18 mouse cellular contexts compared by ENCODE assay signal in the genomic region with DNA sequence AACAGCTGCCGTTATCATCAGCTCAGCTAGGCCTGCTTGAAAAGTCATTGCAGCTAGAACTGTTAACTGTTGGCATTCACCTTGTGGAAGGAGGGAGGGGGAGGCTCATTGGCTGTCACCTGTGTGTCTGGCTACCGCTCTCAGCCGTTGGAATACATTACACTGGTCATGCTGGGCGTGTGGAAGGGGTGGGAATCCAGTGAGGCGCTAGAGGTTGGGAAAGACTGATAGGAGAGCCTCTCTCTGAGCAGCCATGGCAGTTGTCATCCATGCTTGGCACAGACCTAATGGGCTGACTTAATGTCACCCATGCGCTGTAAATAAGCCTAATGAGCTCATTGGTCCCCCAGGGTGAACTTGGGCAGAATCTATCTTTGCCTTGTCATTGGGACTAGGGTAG.
A peak's percentile ranks its signal among the peaks of the same experiment; 100 is the strongest.
DNase-seq lines count a peak whose midpoint lies in the region; ATAC-seq and TF ChIP-seq lines count a peak whose summit lies in the region.
"Had no signal": no experiment of that assay in that cellular context is flagged by ENCODE, and none has a peak within 500 bp of the region (broad histone marks: within the 10 kb centered on the region; RNA-seq: fewer than 3 reads in every experiment).

No protein-coding gene starts in this region.

- no peak overlapping the region for H3K4me3 ChIP-seq in forebrain, embryonic 15.5 days
- H3K4me3 ChIP-seq in forebrain, embryonic 10.5 days, result no peak overlapping the region
- H3K4me3 ChIP-seq in hindbrain, embryonic 10.5 days, result no peak overlapping the region
- H3K4me3 ChIP-seq in hindbrain, embryonic 12.5 days, result no peak overlapping the region
- H3K4me3 ChIP-seq in limb, embryonic 10.5 days, result no peak overlapping the region
- H3K4me3 ChIP-seq: heart, embryonic 13.5 days; midbrain, embryonic 13.5 days had no signal

- peak overlapping the region; percentile 91 for H3K27ac ChIP-seq in forebrain, embryonic 15.5 days (replicated peaks)
- no peak overlapping the region for H3K27ac ChIP-seq in forebrain, embryonic 10.5 days
- no peak overlapping the region for H3K27ac ChIP-seq in hindbrain, embryonic 10.5 days
- H3K27ac ChIP-seq in hindbrain, embryonic 12.5 days, result no peak overlapping the region
- no peak overlapping the region for H3K27ac ChIP-seq in limb, embryonic 10.5 days
- H3K27ac ChIP-seq: heart, embryonic 13.5 days; kidney, postnatal 0 days; macrophage; midbrain, embryonic 13.5 days had no signal

- no peaks in the 10 kb centered on the region for H3K27me3 ChIP-seq in forebrain, embryonic 15.5 days
- no peaks in the 10 kb centered on the region for H3K27me3 ChIP-seq in forebrain, embryonic 10.5 days (ENCODE audit: poor library complexity, severe bottlenecking)
- 0 out of 2 replicates have a peak, but pooled peaks cover 7% of the 10 kb centered on the region for H3K27me3 ChIP-seq in hindbrain, embryonic 10.5 days (ENCODE audit: insufficient read depth, poor library complexity, severe bottlenecking)
- H3K27me3 ChIP-seq in hindbrain, embryonic 12.5 days, result no peaks in the 10 kb centered on the region
- no peaks in the 10 kb centered on the region for H3K27me3 ChIP-seq in limb, embryonic 10.5 days (ENCODE audit: low read depth, poor library complexity, severe bottlenecking)
- H3K27me3 ChIP-seq: midbrain, embryonic 13.5 days had no signal

- no peak overlapping the region for H3K4me2 ChIP-seq in forebrain, embryonic 15.5 days (replicated peaks)
- no peak overlapping the region for H3K4me2 ChIP-seq in hindbrain, embryonic 12.5 days (replicated peaks)
- H3K4me2 ChIP-seq: heart, embryonic 13.5 days; lung, embryonic 14.5 days; midbrain, embryonic 13.5 days had no signal

- no peaks in the 10 kb centered on the region for H3K36me3 ChIP-seq in forebrain, embryonic 15.5 days
- no peaks in the 10 kb centered on the region for H3K36me3 ChIP-seq in forebrain, embryonic 10.5 days (replicated peaks)
- H3K36me3 ChIP-seq in hindbrain, embryonic 10.5 days, result no peaks in the 10 kb centered on the region
- no peaks in the 10 kb centered on the region for H3K36me3 ChIP-seq in hindbrain, embryonic 12.5 days
- no peaks in the 10 kb centered on the region for H3K36me3 ChIP-seq in limb, embryonic 10.5 days
- H3K36me3 ChIP-seq: heart, embryonic 13.5 days; midbrain, embryonic 13.5 days had no signal

- TF ChIP-seq CTCF in brain, embryonic 14.5 days (IDR thresholded peaks at IDR 0.05; ENCODE audit: borderline replicate concordance, extremely low read depth, insufficient read depth, insufficient read length), result no peak

- DNase-seq in forebrain, embryonic 10.5 days (ENCODE audit: extremely low spot score, low spot score), result no peak
- peak; percentile 1 for DNase-seq in hindbrain, embryonic 10.5 days (ENCODE audit: low spot score)
- peak; percentile 65 for DNase-seq in brain, embryonic 14.5 days (ENCODE audit: low read depth)
- peak; percentile 27 for DNase-seq in limb, embryonic 10.5 days (ENCODE audit: low spot score)
- no peak for DNase-seq in retina, postnatal 1 day
- DNase-seq: adrenal gland, adult 8-10 months; cerebellum, adult 2 months; layer of hippocampus, adult 9-11 months; lung, embryonic 14.5 days; right cerebral cortex, postnatal 4 days; thymus, adult 2 months had no signal

- no peak for TF ChIP-seq POLR2A in brain, embryonic 14.5 days (IDR thresholded peaks at IDR 0.05; ENCODE audit: borderline replicate concordance, extremely low read depth, insufficient read depth, insufficient read length, poor library complexity, severe bottlenecking)

- no peak overlapping the region for H3K9ac ChIP-seq in forebrain, embryonic 15.5 days (replicated peaks)
- no peak overlapping the region for H3K9ac ChIP-seq in hindbrain, embryonic 12.5 days
- H3K9ac ChIP-seq: heart, embryonic 13.5 days; lung, embryonic 14.5 days; midbrain, embryonic 13.5 days had no signal

- H3K4me1 ChIP-seq in forebrain, embryonic 15.5 days, result peaks cover 42% of the 10 kb centered on the region
- peaks cover 12% of the 10 kb centered on the region for H3K4me1 ChIP-seq in forebrain, embryonic 10.5 days
- peaks cover 20% of the 10 kb centered on the region for H3K4me1 ChIP-seq in hindbrain, embryonic 10.5 days (replicated peaks)
- peaks cover 13% of the 10 kb centered on the region for H3K4me1 ChIP-seq in hindbrain, embryonic 12.5 days
- peaks cover 9% of the 10 kb centered on the region; the same call in 1 of the 2 replicates for H3K4me1 ChIP-seq in limb, embryonic 10.5 days

- WGBS in forebrain, embryonic 15.5 days, result 61% methylated on average over 6 of the region's 6 CpGs
- 87% methylated on average over 6 of the region's 6 CpGs for WGBS in forebrain, embryonic 10.5 days
- 86% methylated on average over 6 of the region's 6 CpGs for WGBS in hindbrain, embryonic 10.5 days
- WGBS in hindbrain, embryonic 12.5 days, result 74% methylated on average over 6 of the region's 6 CpGs
- 82% methylated on average over 6 of the region's 6 CpGs for WGBS in limb, embryonic 10.5 days

- no peak for ATAC-seq in forebrain, embryonic 15.5 days (replicated peaks)
- no peak for ATAC-seq in hindbrain, embryonic 12.5 days (ENCODE audit: low FRiP score)
- ATAC-seq: intestine, embryonic 16.5 days; midbrain, embryonic 13.5 days had no signal

- H3K9me3 ChIP-seq in forebrain, embryonic 15.5 days, result no peaks in the 10 kb centered on the region
- H3K9me3 ChIP-seq in forebrain, embryonic 10.5 days, result no peaks in the 10 kb centered on the region
- no peaks in the 10 kb centered on the region for H3K9me3 ChIP-seq in hindbrain, embryonic 10.5 days
- no peaks in the 10 kb centered on the region for H3K9me3 ChIP-seq in hindbrain, embryonic 12.5 days (replicated peaks)
- H3K9me3 ChIP-seq in limb, embryonic 10.5 days (replicated peaks), result no peaks in the 10 kb centered on the region
- H3K9me3 ChIP-seq: heart, embryonic 13.5 days; midbrain, embryonic 13.5 days had no signal

Comparison
In these comparisons a context has a peak if more than half of its experiments do, and no peak if none do; other contexts are left out.
1. DNase-seq: peak in hindbrain, embryonic 10.5 days (single experiment), brain, embryonic 14.5 days (single experiment) and limb, embryonic 10.5 days (single experiment); none in forebrain, embryonic 10.5 days (single experiment) and retina, postnatal 1 day (single experiment).